Mouse (Mus musculus) lung, postnatal 0 days (tissue): ENCODE measurements around the gene Maff.

Experiments
- CTCF ChIP-seq: IDR thresholded peaks from 2 replicates; pipeline ENCODE4 v1.5.1; 2016; ENCODE audit warnings: antibody characterized with exemption, mild to moderate bottlenecking
- EP300 ChIP-seq: IDR thresholded peaks from 2 replicates; pipeline ENCODE4 v1.6.1; 2016; ENCODE audit warnings: antibody characterized with exemption, mild to moderate bottlenecking, control low read depth

- TF ChIP-seq CTCF (no peak), EP300 (no peak)
These were observed 16.4 kb upstream of the Maff start for GRCm38 (mm10) chr15:79329979-79330363.
